Mouse (Mus musculus) kidney, adult 8-10 months (tissue): ENCODE measurements at regions not wholly inside any gene's neighbourhood (a gene's known extent, or its start where the extent isn't known, plus 50 kb on each side); places are given as distances from the start of the nearest gene placed in this dataset.
"Not testable (repeated sequence)": the region's sequence is repeated elsewhere in the genome, so short reads cannot be mapped to it uniquely, and the experiment has no call there.

Experiments used
- DNase-seq, 2 experiments: peaks; one replicate each; pipeline ENCODE4 v3.0.0; 2022

DNA sequence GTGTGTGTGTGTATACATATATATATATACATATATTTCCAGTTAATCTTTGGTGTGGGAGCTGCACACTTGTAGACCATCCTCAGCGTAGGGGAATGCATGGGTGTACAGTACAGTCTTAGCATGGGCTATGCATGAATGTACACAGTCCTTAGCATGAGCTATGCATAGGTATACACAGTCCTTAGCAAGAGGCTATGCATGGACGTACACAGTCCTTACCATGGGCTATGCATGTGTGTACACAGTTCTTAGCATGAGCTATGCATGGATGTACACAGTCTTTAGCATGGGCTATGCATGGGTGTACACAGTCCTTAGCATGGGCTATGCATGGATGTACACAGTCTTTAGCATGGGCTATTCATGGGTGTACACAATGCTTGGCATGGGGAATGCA is 70.5 kb downstream of the Rchy1 start:
- no peak for DNase-seq

DNA sequence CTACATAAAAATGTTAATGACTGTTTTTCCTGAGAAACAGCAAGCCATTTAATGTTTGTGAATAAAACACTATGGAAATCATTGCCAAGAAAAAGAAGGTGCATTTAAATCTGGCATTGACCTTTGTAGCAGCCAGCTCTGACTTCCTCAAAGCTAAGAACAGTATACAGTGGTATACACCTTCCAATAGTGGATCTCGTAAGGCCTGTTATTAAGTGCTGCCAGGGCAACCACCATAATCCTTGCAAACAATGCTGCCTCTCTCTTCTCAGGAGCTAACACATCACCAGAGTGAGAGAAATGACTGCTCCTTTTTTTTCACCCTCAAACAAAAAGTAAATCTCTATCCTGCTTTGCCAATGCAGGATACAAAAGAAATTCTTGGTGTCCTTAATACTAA is 81.1 kb downstream of the Rchy1 start:
- DNase-seq: no peak

DNA sequence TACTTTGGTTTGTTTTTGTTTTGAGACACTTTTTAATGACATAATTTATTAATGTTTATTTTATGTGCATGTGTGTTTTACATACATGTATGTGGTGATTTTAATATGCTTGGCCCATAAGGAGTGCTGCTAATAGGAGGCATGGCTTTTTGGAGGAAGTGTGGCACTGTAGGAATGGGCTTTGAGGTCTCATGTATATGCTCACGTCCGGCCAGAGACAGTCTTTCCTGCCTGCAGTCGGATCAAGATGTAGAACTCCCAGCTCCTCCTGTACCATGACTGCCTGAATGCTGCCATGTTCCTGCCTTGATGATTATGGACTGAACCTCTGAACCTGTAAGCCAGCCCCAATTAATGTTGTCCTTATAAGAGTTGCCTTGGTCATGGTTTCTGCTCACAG is 82.6 kb downstream of the Rchy1 start:
- DNase-seq: no peak

DNA sequence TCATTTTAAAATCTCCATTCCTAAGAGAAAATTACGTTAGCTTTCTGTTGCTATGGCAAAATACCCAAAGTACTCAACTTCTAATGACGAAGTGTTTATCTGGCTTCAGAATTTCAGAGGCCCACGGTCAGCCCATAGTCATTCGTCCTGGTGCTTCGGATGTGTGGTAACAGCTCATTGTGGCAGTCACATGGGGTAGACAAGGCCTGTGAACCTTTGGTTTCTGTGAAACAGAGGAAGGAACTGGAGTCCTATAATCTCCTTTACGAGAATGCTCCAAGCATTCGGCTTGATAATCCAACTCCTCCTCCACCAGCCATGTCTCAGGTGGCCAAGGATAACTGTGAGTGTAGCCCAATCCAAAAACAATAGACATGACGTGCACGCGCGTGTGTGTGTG is 84.2 kb downstream of the Rchy1 start:
- no peak for DNase-seq

DNA sequence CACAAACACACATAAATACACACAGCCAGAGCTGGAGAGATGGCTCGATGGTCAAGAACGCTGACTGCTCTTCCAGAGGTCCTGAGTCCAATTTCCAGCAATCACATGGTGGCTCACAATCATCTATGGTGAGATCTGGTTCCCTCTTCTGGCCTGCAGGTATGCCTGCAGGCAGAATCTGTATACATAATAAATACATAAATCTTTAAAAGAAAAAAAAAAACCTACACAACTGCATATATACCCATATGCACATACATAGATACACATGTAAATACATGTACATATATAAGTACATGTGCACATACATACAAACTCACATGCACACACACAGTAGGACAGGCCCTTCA is 86.2 kb downstream of the Rchy1 start:
- DNase-seq: no peak

DNA sequence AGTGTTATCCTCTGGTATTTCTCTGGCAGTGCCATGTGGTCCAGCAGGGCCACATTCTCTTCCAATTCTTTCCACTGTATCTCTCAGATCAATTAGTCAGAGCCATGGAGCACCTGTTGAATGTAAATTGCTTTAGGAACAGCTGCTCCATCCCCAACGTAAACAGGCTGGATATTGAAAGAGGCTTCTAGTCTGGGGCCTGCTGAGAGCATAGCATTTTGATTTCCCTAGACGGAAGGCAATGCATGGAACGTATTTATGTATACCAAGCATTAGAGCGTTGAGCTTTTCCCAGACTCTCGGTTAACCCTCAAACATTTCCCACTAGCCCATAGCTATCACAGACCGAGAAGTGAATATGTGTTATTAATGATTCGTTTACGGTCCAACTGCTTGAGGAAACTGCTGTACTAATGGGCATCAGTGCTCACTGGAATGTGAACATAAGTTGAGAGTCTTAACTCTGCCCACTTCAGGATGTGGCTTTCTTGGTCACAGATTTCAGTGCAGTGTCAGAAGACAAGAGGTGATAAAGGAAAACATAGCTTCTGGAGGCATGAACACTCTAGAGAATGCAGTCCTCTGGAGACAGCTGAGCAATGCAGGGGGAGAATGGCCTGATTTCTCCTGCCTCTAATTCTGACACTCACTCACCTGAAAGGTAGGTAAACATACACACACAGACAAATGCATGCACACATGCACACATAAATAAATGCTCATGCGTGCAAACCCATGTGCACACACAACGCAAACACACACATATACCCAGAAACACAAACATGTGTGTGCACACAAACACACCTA is 86.8 kb downstream of the Rchy1 start:
- no peak for DNase-seq

DNA sequence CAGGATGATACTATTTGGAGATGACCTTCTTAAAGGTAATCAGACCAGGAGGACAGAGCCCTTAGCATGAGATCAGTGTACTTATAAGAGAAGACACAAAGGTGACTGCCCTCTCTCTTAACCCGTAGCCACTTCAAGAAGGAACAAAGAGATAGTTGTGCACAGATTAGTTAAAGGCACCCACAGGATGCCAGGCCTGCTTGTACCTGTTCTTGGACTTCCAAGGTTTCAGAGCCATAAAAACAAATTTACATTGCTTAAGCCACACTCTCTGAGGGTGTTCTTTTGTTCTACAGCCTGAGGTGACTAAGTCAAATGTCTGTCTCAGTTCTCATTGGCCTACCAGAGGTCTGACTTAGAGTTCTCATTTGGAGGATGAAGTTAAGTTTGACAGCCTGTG is 90.1 kb downstream of the Rchy1 start:
- no peak for DNase-seq

DNA sequence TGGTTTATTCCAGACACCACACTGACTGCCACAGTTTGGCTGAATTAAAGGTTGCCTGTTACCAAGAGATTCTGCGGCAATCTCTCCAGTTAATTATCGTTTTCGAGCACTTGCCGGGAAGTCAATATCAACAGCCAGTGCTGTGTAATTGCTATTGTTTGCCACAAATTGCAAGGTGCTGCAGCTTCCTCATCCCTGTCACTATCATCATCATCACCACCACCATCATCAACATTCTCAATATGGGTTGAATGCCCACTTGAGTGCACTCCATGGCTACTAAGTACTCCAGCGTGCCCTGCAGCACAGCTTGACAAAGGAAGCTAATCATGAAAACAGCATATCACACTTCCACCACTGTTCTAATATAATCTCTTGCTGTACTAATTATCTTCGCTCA is 93.1 kb downstream of the Rchy1 start:
- DNase-seq: no peak

DNA sequence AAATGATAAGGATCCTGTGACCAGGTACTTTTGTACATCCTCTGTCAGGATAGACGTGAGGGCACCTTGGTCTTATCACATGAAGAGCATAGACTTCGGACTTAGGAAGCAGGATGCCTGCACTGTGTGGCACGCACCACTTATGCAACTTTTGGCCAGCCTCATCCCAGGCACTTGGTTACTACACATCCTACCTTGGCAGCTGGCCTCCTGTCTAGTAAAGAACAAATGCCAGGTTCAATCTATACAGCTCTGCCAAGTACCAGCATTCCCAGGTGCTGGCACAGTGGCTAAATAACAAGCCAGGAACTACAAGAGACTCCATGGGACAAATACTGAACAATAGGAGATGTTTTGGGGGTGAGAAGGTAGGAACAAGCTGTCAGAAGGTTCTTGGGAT is 96.7 kb downstream of the Rchy1 start:
- DNase-seq: peak in 1 of 2 experiments; percentile 1

DNA sequence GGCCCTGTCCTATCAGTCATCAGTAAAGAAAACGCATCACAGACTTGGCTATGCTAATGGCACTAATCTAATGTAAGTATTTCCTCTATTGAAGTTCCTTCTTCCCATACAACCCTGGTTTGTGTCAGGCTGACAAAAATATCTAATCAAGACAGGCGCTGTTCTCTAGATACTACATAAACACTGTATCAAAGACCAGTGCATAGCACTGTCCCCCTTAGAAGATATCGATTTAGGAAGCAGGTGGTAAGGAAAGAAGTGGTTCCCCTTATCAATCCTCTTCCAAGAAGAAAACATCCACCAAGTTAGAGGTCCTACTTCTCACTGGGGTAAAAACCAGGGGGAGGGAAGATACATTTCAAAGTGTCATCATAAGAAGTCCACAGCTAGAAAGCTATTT is 97.5 kb downstream of the Rchy1 start:
- no peak for DNase-seq

DNA sequence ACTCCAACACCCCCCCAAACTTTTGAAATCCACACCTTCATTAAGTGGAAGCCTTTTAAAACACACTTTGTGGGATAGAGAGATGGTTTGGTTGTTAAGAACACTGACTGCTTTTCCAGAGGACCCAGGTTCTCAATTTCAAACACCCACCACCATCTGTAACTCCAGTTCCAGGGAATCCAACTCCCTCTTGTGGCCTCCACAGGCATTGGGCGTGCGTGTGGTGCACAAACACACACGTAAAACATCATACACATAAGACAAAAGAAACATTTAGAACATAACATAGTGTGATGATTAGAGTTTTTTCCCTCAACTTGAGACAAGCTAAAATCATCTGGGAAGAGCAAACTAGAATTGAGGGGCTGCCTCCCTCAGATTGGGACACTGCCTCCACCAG is 100.0 kb downstream of the Rchy1 start:
- no peak for DNase-seq

DNA sequence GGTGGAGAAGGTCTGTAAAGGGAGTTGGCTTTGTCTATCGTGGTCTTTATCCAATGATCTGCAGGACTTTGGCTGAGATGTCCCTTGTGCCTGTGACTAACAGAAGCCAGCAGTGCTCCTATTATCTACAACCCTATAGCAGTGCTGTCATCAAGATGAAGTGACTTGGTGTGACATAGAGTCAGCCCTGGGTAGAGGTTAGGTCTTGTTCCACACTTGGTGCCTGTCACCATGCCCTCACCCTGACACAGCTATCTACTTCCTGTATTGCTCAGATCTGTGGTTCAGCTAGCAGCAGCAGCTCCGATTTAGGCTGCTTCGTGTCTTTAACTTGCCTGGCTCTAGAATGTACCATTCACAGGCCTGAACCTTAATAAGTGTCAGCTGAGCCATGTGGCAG is 100.6 kb downstream of the Rchy1 start:
- no peak for DNase-seq

DNA sequence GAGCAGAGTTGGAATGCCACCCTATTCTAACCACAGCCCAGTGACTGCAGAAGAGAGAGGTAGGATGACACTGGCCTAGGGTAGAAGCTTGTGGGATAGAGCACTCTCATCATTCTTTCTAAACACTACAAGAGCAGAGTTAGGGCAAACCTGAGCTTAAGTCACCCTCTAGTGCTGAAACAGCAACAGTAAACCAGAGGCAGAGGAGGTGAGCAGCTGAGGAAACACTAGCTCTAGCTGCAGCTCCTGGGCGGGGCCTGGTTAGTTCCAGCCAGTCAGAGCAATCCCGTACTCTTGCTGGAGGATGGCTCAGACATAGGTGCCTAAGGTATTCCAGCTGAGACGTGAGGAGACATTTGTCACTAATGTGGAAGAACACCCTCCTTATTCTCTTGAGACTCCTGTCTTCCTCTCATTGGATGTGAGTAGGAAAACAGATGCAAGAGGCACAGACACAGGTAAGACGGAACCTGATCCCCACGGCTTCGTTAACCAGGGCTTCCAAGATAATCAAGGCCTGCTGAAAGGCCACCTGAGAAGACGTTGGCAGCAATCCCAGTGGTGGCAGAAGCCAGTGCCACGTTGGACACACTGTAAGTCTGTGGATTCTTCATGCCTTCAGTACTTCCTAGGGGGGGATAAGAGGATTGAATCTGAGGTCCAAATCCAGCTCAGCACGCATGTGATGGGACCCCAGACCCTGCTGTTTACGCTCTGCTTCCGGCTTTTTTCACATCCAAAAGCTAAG is 101.3 kb downstream of the Rchy1 start:
- peak; percentile 1 to 3 for DNase-seq

DNA sequence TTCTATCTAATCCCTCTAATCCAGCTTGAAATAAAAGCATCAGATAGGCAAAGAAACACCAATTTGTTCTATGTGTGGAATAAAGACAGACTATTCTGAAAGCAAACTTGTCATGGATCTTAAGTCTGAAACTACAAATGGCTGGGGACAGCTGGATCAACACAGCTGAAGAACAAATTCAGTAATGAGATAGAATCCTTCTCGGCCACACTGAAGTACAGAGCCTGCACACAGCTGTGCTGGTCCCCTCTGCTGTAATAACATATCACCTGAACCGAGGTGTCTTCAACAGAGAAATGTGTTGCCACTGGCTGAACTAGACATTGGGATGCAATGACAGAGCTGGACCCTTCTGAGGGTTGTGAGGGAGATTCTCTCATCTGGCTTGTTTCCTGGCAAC is 102.4 kb downstream of the Rchy1 start:
- no peak for DNase-seq

DNA sequence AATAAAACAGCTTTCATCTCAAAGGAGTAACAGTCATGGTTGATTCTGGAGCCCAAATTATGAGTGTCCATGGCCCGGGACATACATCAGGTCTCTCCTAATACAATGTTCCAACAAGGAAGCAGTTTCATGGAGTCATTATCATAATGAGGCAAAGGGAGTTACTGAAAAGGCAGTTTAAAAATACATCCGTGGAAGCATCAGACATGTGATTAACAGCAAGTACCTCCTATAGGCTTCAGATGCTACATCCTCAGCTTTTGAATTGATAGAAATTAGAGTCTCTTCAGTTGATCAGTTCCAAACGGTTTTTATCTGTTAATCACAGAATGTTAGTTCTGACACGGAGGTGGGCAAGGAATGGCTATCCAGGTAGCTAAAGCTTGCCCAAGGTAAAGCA is 110.5 kb downstream of the Rchy1 start:
- DNase-seq: no peak

DNA sequence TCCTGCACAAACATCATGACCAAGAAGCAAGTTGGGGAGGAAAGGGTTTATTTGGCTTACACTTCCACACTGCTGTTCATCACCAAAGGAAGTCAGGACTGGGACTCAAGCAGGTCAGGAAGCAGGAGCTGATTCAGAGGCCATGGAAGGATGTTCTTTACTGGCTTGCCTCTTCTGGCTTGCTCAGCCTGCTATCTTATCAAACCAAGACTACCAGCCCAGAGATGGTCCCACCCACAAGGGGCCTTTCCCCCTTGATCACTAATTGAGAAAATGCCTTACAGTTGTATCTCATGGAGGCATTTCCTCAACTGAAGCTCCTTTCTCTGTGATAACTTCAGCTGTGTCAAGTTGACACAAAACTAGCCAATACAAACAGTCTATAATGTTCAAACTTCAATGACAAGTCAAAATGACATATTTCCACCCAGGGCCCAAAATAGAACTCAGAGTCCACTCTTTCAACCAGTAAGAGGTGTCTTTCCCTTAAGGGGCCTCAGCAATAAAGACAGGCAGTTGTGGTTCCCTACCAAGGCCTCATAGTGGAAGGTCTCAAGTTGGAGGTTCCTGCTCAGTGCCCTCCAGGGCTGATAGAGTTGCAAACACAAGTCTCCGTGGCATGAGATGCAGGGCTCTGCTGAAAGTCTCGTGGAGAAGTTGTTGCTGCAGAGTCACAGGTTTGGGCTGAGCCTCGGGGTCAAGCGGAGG is 111.9 kb downstream of the Rchy1 start:
- not testable (repeated sequence) for DNase-seq

DNA sequence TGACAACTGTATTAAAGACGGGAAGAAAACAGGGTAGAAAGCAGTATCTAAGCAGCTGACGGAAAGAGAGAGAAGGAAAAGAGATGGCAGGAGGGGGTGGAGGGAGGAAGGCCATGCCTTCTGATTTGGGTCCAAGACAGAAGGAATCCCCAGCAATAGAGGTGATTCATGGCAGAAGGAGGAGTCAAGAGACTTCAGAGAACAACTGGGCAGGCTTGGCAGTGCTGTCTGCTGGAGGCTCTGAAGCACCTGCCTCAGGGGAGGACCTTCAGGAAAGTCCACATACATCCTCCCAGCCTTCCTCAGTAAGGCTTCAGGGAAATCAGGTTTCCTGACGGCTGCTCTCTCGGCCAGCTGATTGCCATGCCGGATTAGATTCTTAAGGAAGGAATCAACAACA is 112.4 kb downstream of the Rchy1 start:
- no peak for DNase-seq

DNA sequence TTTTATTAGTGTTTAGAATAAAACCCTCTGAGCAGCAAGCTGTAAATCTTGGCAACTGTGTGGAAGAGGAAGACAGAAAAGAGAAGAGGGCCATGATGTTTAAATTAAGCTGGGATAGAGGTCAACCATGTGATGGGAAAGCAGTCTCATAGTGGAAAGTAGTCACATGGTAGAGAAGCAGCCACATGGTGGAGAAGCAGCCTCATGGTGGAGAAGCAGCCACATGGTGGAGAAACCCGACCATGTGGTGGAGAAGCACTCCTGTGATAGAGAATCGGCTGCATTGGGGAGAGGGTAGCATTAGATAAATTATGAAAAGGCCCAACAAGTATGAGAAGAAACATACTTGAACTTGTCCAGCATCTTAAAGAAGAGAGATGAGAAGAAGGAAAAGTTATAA is 113.3 kb downstream of the Rchy1 start:
- DNase-seq: no peak

DNA sequence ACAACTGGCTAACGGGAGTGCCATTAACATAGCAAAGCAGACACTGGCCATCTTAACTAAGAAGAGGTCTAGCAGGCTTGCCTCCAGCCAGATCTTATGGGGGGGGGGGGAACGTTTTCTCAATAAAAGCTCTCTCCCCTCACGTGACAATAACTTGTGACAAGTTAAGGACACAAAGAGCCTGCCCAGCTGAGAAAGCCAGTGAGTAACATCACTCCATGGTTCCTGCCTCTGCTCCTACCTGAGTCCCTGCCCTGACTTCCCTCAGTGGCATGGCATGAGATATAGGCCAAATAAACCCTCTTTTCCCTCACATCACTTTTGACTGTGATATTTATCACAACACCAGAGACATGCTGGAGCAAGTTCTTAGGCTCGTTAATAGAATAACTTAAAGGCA is 113.8 kb downstream of the Rchy1 start:
- no peak for DNase-seq

DNA sequence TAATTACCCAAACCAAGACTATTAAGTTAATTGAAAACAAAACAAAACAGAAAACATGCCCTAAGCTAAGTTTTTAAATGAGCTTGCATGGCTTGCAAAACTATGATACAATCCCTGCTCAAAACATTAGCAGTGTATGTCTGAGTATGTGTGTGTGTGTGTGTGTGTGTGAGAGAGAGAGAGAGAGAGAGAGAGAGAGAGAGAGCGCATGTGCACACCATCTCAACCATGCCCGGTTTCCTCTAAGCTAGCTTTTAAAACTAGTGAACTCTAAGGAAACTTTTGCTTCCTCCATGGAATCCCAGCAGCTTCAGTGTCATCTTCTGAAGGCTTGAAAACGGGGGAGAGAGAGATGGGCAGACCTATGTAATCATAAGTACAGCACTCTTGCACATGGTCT is 114.3 kb downstream of the Rchy1 start:
- no peak for DNase-seq

DNA sequence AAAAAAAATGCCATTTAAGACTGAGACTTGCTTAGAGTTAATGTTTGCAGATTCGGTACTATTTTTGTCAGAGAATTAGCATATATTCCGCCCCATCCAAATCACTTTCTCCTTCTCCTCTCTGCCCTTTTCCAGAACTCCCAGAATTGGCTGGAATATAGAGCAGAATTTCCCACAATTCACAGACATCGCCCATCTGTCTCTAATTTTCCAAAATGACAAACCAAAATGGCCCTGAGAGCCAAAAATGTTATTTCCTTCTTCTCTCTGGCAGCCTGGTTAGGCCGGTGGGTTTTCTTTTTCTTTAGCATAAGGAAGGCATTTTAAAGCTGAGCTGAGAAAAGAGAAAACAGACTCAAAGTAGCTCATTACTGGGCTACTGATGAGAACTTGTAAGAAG is 119.8 kb downstream of the Rchy1 start:
- DNase-seq: no peak

DNA sequence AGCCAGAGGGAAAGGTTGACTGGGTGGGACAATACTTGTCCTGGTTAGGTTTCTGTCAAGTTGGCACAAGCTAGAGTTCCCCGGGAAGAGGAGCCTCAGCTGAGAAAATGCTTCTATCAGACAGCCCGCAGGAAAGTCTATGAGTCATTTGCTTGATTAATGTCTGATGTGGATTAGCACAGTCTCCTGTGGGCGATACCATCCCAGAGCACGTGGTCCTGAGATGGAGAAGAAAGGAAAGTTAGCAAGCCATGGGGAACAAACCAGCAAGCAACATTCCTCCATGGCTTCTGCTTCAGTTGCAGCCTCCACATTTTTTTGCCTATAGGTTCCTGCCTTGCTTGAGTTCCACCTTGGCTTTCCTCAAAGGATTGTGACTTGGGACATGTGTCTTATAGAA is 121.8 kb downstream of the Rchy1 start:
- DNase-seq: no peak

DNA sequence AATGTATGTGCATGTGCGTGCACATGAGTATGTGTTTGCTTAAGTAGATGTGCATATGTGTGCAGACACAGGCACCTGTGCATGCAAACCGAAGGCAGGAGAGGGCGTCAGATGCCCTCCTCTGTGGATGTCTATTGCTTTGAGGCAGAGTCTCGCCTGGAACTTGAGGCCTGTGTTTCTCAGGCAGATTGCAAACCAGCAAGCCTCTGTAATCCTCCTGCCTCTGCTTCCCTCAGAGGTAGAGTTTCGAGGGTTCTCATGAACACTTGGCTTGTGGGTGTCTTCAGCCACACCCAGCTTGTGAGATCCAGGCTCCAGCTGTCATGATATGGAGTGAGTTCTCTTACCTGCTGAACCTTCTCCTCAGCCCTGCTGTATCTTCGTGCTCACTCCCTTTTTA is 134.4 kb downstream of the Rchy1 start:
- DNase-seq: no peak

DNA sequence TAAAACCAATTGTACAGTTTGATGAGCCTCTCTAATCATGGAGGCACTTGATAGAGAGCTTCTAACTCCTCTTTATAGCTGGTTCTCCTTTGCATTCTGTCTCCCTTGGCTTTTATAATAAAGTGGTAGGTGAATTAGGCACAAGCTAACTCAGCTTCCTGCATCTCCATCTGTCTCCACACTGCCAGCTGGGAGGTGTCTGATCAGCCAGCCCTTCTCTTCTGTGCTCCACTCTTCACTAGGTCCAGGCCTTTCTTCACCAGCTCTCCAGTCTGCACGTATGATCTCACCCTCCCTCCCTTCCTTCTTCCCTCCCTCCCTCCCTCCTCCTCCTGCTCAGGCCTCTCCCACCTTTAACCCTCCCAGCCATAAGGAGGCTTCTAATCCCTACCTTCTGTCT is 136.2 kb downstream of the Rchy1 start:
- no peak for DNase-seq
